Mouse (Mus musculus) embryonic facial prominence, embryonic 11.5 days (tissue): ENCODE results near the gene Lrrc75a. TPM values are rescaled to one million over a fixed set of nuclear protein-coding genes. Genes with fewer than 3 reads are reported as not detected.

ENCODE experiments used
- ATAC-seq: fragments of 200-750 bp; cut with Nextera tagmentation; replicated peaks from 2 replicates; pipeline ENCODE4 v1.8.0; 2017; ENCODE audit warnings: low read depth; ENCODE audit not compliant: insufficient number of reproducible peaks, low FRiP score, low TSS enrichment
- DNase-seq: peaks from one replicate; pipeline ENCODE4 v3.0.0-alpha.2; 2015; ENCODE audit warnings: low spot score
- H3K27ac ChIP-seq: fragments of 300-500 bp; sonication (generic); replicated peaks from 2 replicates; pipeline ENCODE4 v1.5.1; 2014; ENCODE audit warnings: mild to moderate bottlenecking, low read depth, low read length, control low read depth
- H3K27me3 ChIP-seq: fragments of 300-500 bp; sonication (generic); 2 replicates; pipeline ENCODE4 v1.6.1; 2014; ENCODE audit warnings: mild to moderate bottlenecking, low read length, moderate library complexity, mixed read lengths; ENCODE audit not compliant: control insufficient read depth, insufficient read depth
- H3K36me3 ChIP-seq: fragments of 300-500 bp; sonication (generic); replicated peaks from 2 replicates; pipeline ENCODE4 v1.6.1; 2014; ENCODE audit warnings: low read depth, mild to moderate bottlenecking, low read length, moderate library complexity, mixed read lengths; ENCODE audit not compliant: control insufficient read depth, insufficient read depth
- H3K4me1 ChIP-seq: fragments of 300-500 bp; sonication (generic); 2 replicates; pipeline ENCODE4 v1.6.1; 2014; ENCODE audit warnings: low read length, mixed read lengths; ENCODE audit not compliant: control insufficient read depth, insufficient read depth
- H3K4me2 ChIP-seq: fragments of 300-500 bp; sonication (generic); 2 replicates; pipeline ENCODE4 v1.6.1; 2014; ENCODE audit warnings: low read depth, mild to moderate bottlenecking, control low read depth, low read length, moderate library complexity
- H3K4me3 ChIP-seq: fragments of 300-500 bp; sonication (generic); 2 replicates; pipeline ENCODE4 v1.5.1; 2014; ENCODE audit warnings: low read depth, low read length, control low read depth
- H3K9ac ChIP-seq: fragments of 300-500 bp; sonication (generic); replicated peaks from 2 replicates; pipeline ENCODE4 v1.6.1; 2014; ENCODE audit warnings: mild to moderate bottlenecking, control low read depth, low read length
- H3K9me3 ChIP-seq: fragments of 300-500 bp; sonication (generic); replicated peaks from 2 replicates; pipeline ENCODE4 v1.6.1; 2016; ENCODE audit warnings: mild to moderate bottlenecking, low read length, inconsistent platforms, mixed read lengths; ENCODE audit not compliant: control insufficient read depth
- WGBS: fragments of 180-500 bp; shearing (Covaris S2); extraction: QIAGEN DNeasy Blood & Tissue Kit; methylation state at CpG from one replicate; pipeline ENCODE4 v1.1.7; 2014; 5-methylcytosine and 5-hydroxymethylcytosine counted together
- polyA plus RNA-seq: library from polyadenylated mRNA; unstranded; fragments of >200 nt; fragmentation: Nextera tagmentation; extraction: Ambion mirVana; gene quantifications from 2 replicates; pipeline ENCODE4 v1.2.1, GENCODE M21; 2014

Gene Lrrc75a
- polyA plus RNA-seq = 14.2 and 16.8 TPM in 2 replicates

DNA sequence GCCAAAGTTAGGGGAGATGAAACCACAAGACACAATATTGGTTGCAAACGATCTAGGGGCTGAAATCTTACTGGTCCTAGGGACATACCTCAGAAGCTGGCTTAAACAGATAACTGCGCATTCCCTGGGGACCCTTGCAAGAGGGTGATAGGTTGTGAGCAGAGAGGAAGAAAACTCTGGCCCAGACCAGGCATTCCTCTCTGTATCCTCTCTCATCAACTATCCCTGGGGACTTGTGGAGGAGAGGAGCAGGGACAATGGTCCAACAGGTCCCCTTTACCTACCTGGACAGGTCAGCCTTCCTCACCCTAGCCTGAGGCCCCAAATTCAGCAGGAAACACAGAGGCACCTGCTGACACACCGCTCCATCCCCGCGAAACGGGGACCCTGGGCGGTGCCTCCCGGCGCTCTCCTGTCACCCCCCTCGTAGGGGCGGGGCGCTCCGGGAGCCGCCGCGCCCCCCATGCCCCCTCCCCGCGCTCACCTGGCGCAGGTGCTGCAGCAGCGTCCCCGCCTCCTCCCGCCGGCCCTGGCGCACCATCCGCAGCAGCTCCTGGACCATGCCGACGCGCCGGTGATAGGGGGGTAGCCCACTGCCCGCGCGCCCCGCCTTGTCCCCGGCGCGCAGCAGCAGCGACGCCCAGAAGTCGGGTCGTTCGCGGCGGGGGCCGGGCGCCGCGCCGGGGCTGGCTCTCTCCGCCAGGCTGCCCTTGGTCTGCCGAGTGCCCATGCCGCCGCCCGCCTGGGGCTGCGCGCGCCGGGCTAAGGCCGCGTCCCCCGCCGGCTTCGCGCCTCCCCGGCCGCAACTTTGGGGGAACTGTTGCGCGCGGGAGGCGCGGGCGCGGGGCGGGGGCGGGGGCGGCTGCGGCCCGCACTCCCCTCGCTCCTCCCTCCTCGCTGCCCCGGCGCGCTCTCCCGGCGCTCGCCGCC lies at the start of gene Lrrc75a:
TSS of gene Lrrc75a (minus strand) at position 863 of the 930 bp plus-strand sequence.
- Histone ChIP-seq H3K27ac (peak within 1 kb of the TSS; percentile 83), H3K9me3 (no peaks in the 10 kb centered on the region), H3K36me3 (no peaks in the 10 kb centered on the region; the same call in 1 of the 2 replicates), H3K4me2 (peak within 1 kb of the TSS; percentile 96), H3K27me3 (no peaks in the 10 kb centered on the region), H3K4me1 (peaks cover 7% of the 10 kb centered on the region), H3K4me3 (peak within 1 kb of the TSS; percentile 79), H3K9ac (peak within 1 kb of the TSS; percentile 85)
- peak; percentile 67 for ATAC-seq
- WGBS = 1% methylated on average over 25 of the region's 86 CpGs
- DNase-seq = peak; percentile 30

DNA sequence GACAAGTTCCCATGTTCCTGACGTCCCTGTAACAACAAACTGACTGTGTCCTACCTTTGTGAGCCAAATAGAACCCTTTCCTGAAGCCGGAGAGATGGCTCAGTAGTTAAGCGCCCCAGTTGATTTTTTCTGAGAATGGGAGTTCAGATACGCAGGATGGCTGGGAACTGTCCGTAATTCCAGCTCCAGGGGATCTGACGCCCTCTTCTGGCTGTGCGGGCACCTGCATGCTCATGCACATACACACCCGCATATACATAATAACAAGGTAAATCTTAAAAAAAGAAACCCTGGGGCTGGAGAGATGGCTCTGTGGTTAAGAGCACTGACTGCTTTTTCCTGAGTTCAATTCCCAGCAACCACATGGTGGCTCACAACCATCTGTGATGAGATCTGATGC lies 46.8 kb upstream of the Lrrc75a start:
- H3K4me1 ChIP-seq = no peaks in the 10 kb centered on the region
- WGBS = 92% methylated on average over 8 of the region's 8 CpGs
- no peak overlapping the region for H3K4me3 ChIP-seq
- H3K4me2 ChIP-seq = no peak overlapping the region
- no peak for ATAC-seq
- no peak overlapping the region for H3K9ac ChIP-seq
- DNase-seq = no peak
- no peaks in the 10 kb centered on the region for H3K9me3 ChIP-seq
- no peaks in the 10 kb centered on the region for H3K36me3 ChIP-seq
- H3K27ac ChIP-seq = no peak overlapping the region
- no peaks in the 10 kb centered on the region for H3K27me3 ChIP-seq

GRCm38 (mm10) chr11:62693299-62694184 lies 45.2 kb upstream of the Lrrc75a start:
- no peaks in the 10 kb centered on the region for H3K27me3 ChIP-seq
- DNase-seq (peak; percentile 93), ATAC-seq (no peak)
- 22% methylated on average over 9 of the region's 11 CpGs for WGBS
- H3K4me1 ChIP-seq = no peaks in the 10 kb centered on the region
- no peak overlapping the region for H3K9ac ChIP-seq
- no peaks in the 10 kb centered on the region for H3K36me3 ChIP-seq
- H3K4me2 ChIP-seq = no peak overlapping the region
- H3K27ac ChIP-seq = no peak overlapping the region
- no peaks in the 10 kb centered on the region for H3K9me3 ChIP-seq
- no peak overlapping the region for H3K4me3 ChIP-seq

- Histone ChIP-seq H3K9me3 (no peaks in the 10 kb centered on the region), H3K9ac (no peak overlapping the region), H3K4me1 (no peaks in the 10 kb centered on the region), H3K4me2 (no peak overlapping the region), H3K27me3 (no peaks in the 10 kb centered on the region), H3K36me3 (no peaks in the 10 kb centered on the region), H3K4me3 (no peak overlapping the region), H3K27ac (no peak overlapping the region)
- WGBS = 96% methylated on average over 3 of the region's 3 CpGs
- no peak for DNase-seq
- ATAC-seq = no peak
Measured at GRCm38 (mm10) chr11:62691592-62691991, 43.3 kb upstream of the Lrrc75a start.

DNA sequence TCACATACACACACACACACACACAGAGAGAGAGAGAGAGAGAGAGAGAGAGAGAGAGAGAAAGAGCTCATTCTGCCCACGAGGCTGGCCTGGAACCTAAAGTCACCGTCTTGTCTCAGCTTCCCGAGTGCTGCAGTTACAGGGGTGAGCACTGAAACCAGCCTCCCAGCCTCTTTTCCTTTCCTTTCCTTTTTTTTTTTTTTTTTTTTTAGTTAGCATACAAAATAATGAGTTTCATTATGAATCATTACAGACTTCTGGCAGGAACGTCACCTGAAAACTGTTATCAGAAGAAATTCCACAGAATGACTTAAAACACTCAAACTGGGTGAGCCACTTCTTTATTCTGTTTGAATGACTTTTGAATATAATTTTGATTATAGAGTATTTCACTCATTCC lies 31.6 kb upstream of the Lrrc75a start:
- no peak overlapping the region for H3K9ac ChIP-seq
- DNase-seq (no peak), ATAC-seq (no peak)
- H3K4me2 ChIP-seq = no peak overlapping the region
- no peaks in the 10 kb centered on the region for H3K27me3 ChIP-seq
- no peaks in the 10 kb centered on the region for H3K36me3 ChIP-seq
- H3K4me1 ChIP-seq = no peaks in the 10 kb centered on the region; the same call in 1 of the 2 replicates
- H3K4me3 ChIP-seq = no peak overlapping the region
- no peaks in the 10 kb centered on the region for H3K9me3 ChIP-seq
- H3K27ac ChIP-seq = no peak overlapping the region
- 80% methylated on average over 4 of the region's 4 CpGs for WGBS

DNA sequence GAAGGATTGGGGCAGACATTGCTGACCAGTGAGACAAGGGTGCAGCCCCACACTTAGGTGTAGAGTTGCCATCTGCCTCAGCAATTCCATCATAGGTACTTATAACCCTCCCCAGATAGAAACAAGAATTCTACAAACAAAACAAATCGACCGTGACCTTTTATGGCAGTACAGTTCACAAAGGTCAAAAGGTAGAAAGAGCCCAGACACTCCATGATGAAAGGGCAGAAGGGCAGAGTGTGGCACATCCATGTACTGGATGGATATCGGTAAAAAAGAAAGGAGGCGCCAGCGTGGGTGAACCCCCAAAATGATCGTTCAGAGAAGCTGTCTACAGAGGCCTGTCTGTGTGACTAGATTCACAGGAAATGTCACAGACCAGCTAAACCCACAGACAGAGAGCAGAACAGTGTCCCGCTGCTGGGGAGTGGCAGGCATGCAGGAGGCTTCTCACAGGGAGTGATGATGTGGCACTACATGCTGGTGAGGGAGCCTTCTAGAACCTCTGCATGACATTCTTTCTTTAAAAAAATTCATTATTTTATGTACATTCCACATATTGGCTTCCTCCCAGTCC lies 30.5 kb upstream of the Lrrc75a start:
- Histone ChIP-seq H3K27me3 (no peaks in the 10 kb centered on the region), H3K36me3 (no peaks in the 10 kb centered on the region), H3K9ac (no peak overlapping the region), H3K4me1 (no peaks in the 10 kb centered on the region; the same call in 1 of the 2 replicates), H3K9me3 (no peaks in the 10 kb centered on the region), H3K4me2 (no peak overlapping the region), H3K4me3 (no peak overlapping the region), H3K27ac (no peak overlapping the region)
- DNase-seq (no peak), ATAC-seq (no peak)
- WGBS = 85% methylated on average over 7 of the region's 7 CpGs

DNA sequence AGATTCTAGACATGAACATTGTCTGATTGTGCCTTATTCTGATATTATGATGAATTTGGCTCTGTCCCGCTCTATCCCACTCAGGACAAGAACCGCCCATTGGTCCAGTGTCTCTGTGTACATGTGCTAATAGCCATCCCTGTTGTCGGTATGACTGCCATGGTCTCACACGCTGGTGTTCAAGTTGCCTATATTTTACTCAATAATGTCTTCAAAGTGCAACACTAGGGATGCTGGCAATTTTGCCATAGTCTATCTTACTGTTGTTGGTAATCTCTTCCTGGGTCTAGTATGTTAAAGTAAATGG lies 27.9 kb upstream of the Lrrc75a start:
- ATAC-seq (0 out of 2 replicates have a peak, but pooled peaks have one; percentile 17), DNase-seq (no peak)
- 86% methylated on average over 4 of the region's 4 CpGs for WGBS
- Histone ChIP-seq H3K27me3 (no peaks in the 10 kb centered on the region), H3K4me2 (no peak overlapping the region), H3K9ac (peak overlapping the region; percentile 25; the same call in 1 of the 2 replicates), H3K9me3 (no peaks in the 10 kb centered on the region), H3K36me3 (no peaks in the 10 kb centered on the region), H3K27ac (no peak overlapping the region), H3K4me1 (no peaks in the 10 kb centered on the region; the same call in 1 of the 2 replicates), H3K4me3 (no peak overlapping the region)
